Mouse (Mus musculus) c-Kit-positive CD71-positive TER-119-positive erythroid progenitor cells, embryonic 14.5 days (primary cell): ENCODE results near the gene Plin3.
A peak's percentile ranks its signal among the peaks of the same experiment; 100 is the strongest.

Source experiments
- DNase-seq: peaks from one replicate; pipeline ENCODE4 v3.0.0-alpha.2; 2013; ENCODE audit warnings: low spot score

Plin3 gene

GRCm38 (mm10) chr17:56241541-56242401 is 50.9 kb downstream of the Plin3 start:
- DNase-seq: peak; percentile 83

DNA sequence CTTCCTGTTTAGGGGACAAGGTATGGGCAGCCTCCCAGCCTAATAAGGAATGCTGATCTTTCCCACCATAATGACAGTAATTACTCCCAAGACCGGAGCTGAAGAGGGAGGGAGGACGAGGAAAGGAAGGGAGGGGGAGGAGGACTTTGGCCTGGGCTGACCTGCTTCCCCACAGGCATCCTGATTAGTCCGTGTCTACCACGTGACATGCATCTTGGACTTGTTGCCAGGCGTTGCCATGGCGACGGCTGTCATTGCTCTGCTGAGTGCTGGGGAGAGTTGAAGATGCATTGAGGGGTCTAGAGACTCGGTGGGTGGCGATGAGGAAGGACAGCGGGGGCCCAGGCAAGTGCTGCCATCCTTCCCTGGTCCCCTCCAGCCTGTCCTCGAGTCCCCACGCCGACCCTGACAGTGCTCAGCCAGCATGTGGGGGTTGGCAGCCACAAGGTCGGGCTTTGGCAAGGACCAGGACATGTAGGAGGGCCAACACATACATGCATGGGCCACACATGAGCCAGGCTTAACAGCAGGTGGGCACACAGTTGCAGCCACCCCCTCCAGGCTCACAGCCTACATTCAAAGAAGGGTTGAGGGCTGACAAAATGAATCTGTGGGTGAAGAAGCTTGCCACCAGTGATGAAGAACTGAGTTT is 58.7 kb downstream of the Plin3 start:
- DNase-seq: no peak

DNA sequence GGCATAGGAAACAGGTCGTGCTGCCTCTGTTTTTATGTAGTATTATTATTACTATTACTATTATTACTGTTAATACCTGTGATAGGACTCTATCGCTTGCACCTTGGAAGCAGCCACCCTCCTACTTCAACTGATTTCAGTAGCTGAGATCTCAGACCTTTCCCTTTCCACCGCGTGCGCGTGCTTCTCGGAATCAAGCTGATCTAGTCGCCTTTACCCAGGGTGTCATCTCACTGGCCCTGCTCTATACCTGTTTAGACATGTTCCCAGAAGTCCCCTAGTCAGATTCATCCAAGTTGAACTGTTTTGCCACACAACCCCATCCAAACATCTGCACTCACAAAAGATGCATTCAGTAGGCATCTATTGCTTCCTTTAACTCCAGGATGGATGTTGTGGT is 59.3 kb downstream of the Plin3 start:
- no peak for DNase-seq

GRCm38 (mm10) chr17:56229943-56230342 is 62.7 kb downstream of the Plin3 start:
- DNase-seq: no peak
